Mouse (Mus musculus) hindbrain, postnatal 0 days (tissue): ENCODE results near the gene Psph. TPM values are rescaled to one million over a fixed set of nuclear protein-coding genes. Genes with fewer than 3 reads are reported as not detected.
"Not testable (repeated sequence)": the region's sequence is repeated elsewhere in the genome, so short reads cannot be mapped to it uniquely, and the experiment has no call there.

Source experiments
- ATAC-seq: fragments of 200-750 bp; cut with Nextera tagmentation; 2 replicates; pipeline ENCODE4 v1.8.0; 2017; ENCODE audit warnings: mild to moderate bottlenecking, moderate TSS enrichment, moderate library complexity
- DNase-seq: peaks from one replicate; pipeline ENCODE4 v3.0.0-alpha.2; 2015; ENCODE audit warnings: low spot score
- H3K27ac ChIP-seq: fragments of 300-500 bp; sonication (generic); 2 replicates; pipeline ENCODE4 v1.5.1; 2014; ENCODE audit warnings: mild to moderate bottlenecking
- H3K27me3 ChIP-seq: fragments of 300-500 bp; sonication (generic); 2 replicates; pipeline ENCODE4 v1.6.1; 2014; ENCODE audit warnings: low read length, mixed read lengths; ENCODE audit not compliant: insufficient read depth
- H3K36me3 ChIP-seq: fragments of 300-500 bp; sonication (generic); 2 replicates; pipeline ENCODE4 v1.6.1; 2014; ENCODE audit warnings: low read length, mixed read lengths; ENCODE audit not compliant: insufficient read depth
- H3K4me1 ChIP-seq: fragments of 300-500 bp; sonication (generic); 2 replicates; pipeline ENCODE4 v1.6.1; 2014; ENCODE audit warnings: antibody characterized with exemption, low read length, mixed read lengths; ENCODE audit not compliant: insufficient read depth
- H3K4me2 ChIP-seq: fragments of 300-500 bp; sonication (generic); 2 replicates; pipeline ENCODE4 v1.6.1; 2014; ENCODE audit warnings: low read depth, mild to moderate bottlenecking, low read length, moderate library complexity, mixed read lengths
- H3K4me3 ChIP-seq: fragments of 300-500 bp; sonication (generic); 2 replicates; pipeline ENCODE4 v1.5.1; 2014; ENCODE audit warnings: low read length
- H3K9ac ChIP-seq: fragments of 300-500 bp; sonication (generic); replicated peaks from 2 replicates; pipeline ENCODE4 v1.6.1; 2014; ENCODE audit warnings: mild to moderate bottlenecking, low read length, moderate library complexity, mixed read lengths
- H3K9me3 ChIP-seq: fragments of 300-500 bp; sonication (generic); 2 replicates; pipeline ENCODE4 v1.6.1; 2016; ENCODE audit warnings: low read length, mixed read lengths
- CTCF ChIP-seq: IDR thresholded peaks from 2 replicates; pipeline ENCODE4 v1.5.1; 2016; ENCODE audit warnings: antibody characterized with exemption, control low read depth, low read depth
- WGBS: fragments of 180-500 bp; shearing (Covaris S2); extraction: QIAGEN DNeasy Blood & Tissue Kit; methylation state at CpG from one replicate; pipeline ENCODE4 v1.1.7; 2014; 5-methylcytosine and 5-hydroxymethylcytosine counted together
- polyA plus RNA-seq: library from polyadenylated mRNA; unstranded; fragments of >200 nt; fragmentation: Nextera tagmentation; extraction: Ambion mirVana; gene quantifications from 2 replicates; pipeline ENCODE4 v1.2.1, GENCODE M21; 2015
- total RNA-seq: library from RNA; depleted of rRNA; stranded (reverse); fragments of >200 nt; gene quantifications from 2 replicates; pipeline ENCODE4 v1.2.3, GENCODE M21; 2014; rRNA removed

Psph gene
- total RNA-seq (28.3 and 31.0 TPM in 2 replicates), polyA plus RNA-seq (55.3 and 58.1 TPM in 2 replicates)

GRCm38 (mm10) chr5:129786818-129787790 lies at the start of gene Psph:
Gene Psph, minus strand, starts transcription at chr5:129787449.
- peak; percentile 100 for DNase-seq
- peak within 1 kb of the TSS; percentile 98 for H3K4me3 ChIP-seq
- H3K27me3 ChIP-seq = no peaks in the 10 kb centered on the region
- 1% methylated on average over 73 of the region's 73 CpGs for WGBS
- H3K36me3 ChIP-seq = peaks cover 32% of the 10 kb centered on the region
- H3K9ac ChIP-seq = peak within 1 kb of the TSS; percentile 95
- TF ChIP-seq CTCF = peak; percentile 31; the same call in 1 of the 2 replicates
- H3K4me1 ChIP-seq = peaks cover 7% of the 10 kb centered on the region; the same call in 1 of the 2 replicates
- H3K9me3 ChIP-seq = no peaks in the 10 kb centered on the region
- ATAC-seq = peak; percentile 100
- H3K4me2 ChIP-seq = peak within 1 kb of the TSS; percentile 84
- H3K27ac ChIP-seq = peak within 1 kb of the TSS; percentile 99

- H3K36me3 ChIP-seq = peaks cover 55% of the 10 kb centered on the region
Observed at GRCm38 (mm10) chr5:129790591-129790990, 3.3 kb upstream of the Psph start.

GRCm38 (mm10) chr5:129787818-129788593 lies 757 bp upstream of the Psph start:
- no peak for DNase-seq
- Histone ChIP-seq H3K9me3 (no peaks in the 10 kb centered on the region), H3K27ac (peak overlapping the region; percentile 99), H3K36me3 (peaks cover 41% of the 10 kb centered on the region), H3K4me1 (peaks cover 7% of the 10 kb centered on the region; the same call in 1 of the 2 replicates), H3K4me2 (peak overlapping the region; percentile 84), H3K27me3 (no peaks in the 10 kb centered on the region), H3K4me3 (peak overlapping the region; percentile 98), H3K9ac (peak overlapping the region; percentile 95)
- ATAC-seq = no peak
- no peak for TF ChIP-seq CTCF
- WGBS = 11% methylated on average over 11 of the region's 11 CpGs

More at GRCm38 (mm10) chr5:129790591-129790990, 3.3 kb upstream of the Psph start:
- DNase-seq, H3K9me3 ChIP-seq, H3K27ac ChIP-seq, H3K4me3 ChIP-seq, H3K4me2 ChIP-seq, H3K27me3 ChIP-seq, ATAC-seq, H3K4me1 ChIP-seq, H3K9ac ChIP-seq: not testable (repeated sequence)
- WGBS = 94% methylated on average over 7 of the region's 8 CpGs

- peak overlapping the region; percentile 98 for H3K4me3 ChIP-seq
- peak overlapping the region; percentile 95 for H3K9ac ChIP-seq
- peak overlapping the region; percentile 84 for H3K4me2 ChIP-seq
- H3K9me3 ChIP-seq = no peaks in the 10 kb centered on the region
- H3K27ac ChIP-seq = peak overlapping the region; percentile 99
- ATAC-seq (no peak), DNase-seq (no peak)
- peaks cover 7% of the 10 kb centered on the region; the same call in 1 of the 2 replicates for H3K4me1 ChIP-seq
- H3K27me3 ChIP-seq = no peaks in the 10 kb centered on the region
- H3K36me3 ChIP-seq = peaks cover 24% of the 10 kb centered on the region
- TF ChIP-seq CTCF = no peak
- WGBS = 76% methylated on average over 6 of the region's 6 CpGs
Observed at GRCm38 (mm10) chr5:129786161-129786560, 1.1 kb downstream of the Psph start.

- no peak for DNase-seq
Observed at GRCm38 (mm10) chr5:129785235-129785870, 1.9 kb downstream of the Psph start.

GRCm38 (mm10) chr5:129782211-129782610 lies 5.0 kb downstream of the Psph start:
- 53% methylated on average over 3 of the region's 3 CpGs for WGBS

More at GRCm38 (mm10) chr5:129785235-129785870, 1.9 kb downstream of the Psph start:
- H3K27me3 ChIP-seq = no peaks in the 10 kb centered on the region
- WGBS = 93% methylated on average over 5 of the region's 5 CpGs
- no peak overlapping the region for H3K4me3 ChIP-seq
- no peak overlapping the region for H3K9ac ChIP-seq
- H3K4me2 ChIP-seq = no peak overlapping the region
- no peak for TF ChIP-seq CTCF
- no peak overlapping the region for H3K27ac ChIP-seq
- peaks cover 7% of the 10 kb centered on the region; the same call in 1 of the 2 replicates for H3K4me1 ChIP-seq
- peaks cover 19% of the 10 kb centered on the region for H3K36me3 ChIP-seq
- no peaks in the 10 kb centered on the region for H3K9me3 ChIP-seq
- ATAC-seq = no peak

More at GRCm38 (mm10) chr5:129782211-129782610, 5.0 kb downstream of the Psph start:
- H3K27ac ChIP-seq = no peak overlapping the region
- H3K4me2 ChIP-seq = no peak overlapping the region
- H3K9me3 ChIP-seq = no peaks in the 10 kb centered on the region
- TF ChIP-seq CTCF = peak; percentile 71
- H3K36me3 ChIP-seq = no peaks in the 10 kb centered on the region
- no peak overlapping the region for H3K9ac ChIP-seq
- peaks cover 3% of the 10 kb centered on the region; the same call in 1 of the 2 replicates for H3K4me1 ChIP-seq
- no peak overlapping the region for H3K4me3 ChIP-seq
- H3K27me3 ChIP-seq = no peaks in the 10 kb centered on the region
- ATAC-seq = no peak
- peak; percentile 31 for DNase-seq
